Mouse (Mus musculus): Measurements from ENCODE around the gene Coa7.
A peak's percentile ranks its signal among the peaks of the same experiment; 100 is the strongest.

Gene Coa7

GRCm38 (mm10) chr4:108327730-108328484 lies at the start of gene Coa7:
Coa7 (plus strand) TSS chr4:108328140.
- no peaks in the 10 kb centered on the region for H3K27me3 ChIP-seq (ENCODE audit: control insufficient read depth, insufficient read depth, low read length, poor library complexity, severe bottlenecking)
- peak; percentile 98 for DNase-seq (ENCODE audit: low read depth, low spot score)

GRCm38 (mm10) chr4:108300266-108300665 lies 27.7 kb upstream of the Coa7 start:
- no peaks in the 10 kb centered on the region for H3K27me3 ChIP-seq (ENCODE audit: control insufficient read depth, insufficient read depth, low read length, poor library complexity, severe bottlenecking)
- H3K36me3 ChIP-seq (ENCODE audit: control insufficient read depth, insufficient read depth, low read length, poor library complexity, severe bottlenecking), result no peaks in the 10 kb centered on the region
- no peak for DNase-seq (ENCODE audit: low read depth, low spot score)

More at GRCm38 (mm10) chr4:108327730-108328484, at the start of gene Coa7:
- H3K36me3 ChIP-seq (ENCODE audit: control insufficient read depth, insufficient read depth, low read length, poor library complexity, severe bottlenecking), result peaks cover 2% of the 10 kb centered on the region; the same call in 1 of the 2 replicates

- peak; percentile 97 for DNase-seq (ENCODE audit: low read depth, low spot score)
- no peaks in the 10 kb centered on the region for H3K36me3 ChIP-seq (ENCODE audit: control insufficient read depth, insufficient read depth, low read length, poor library complexity, severe bottlenecking)
- H3K27me3 ChIP-seq (ENCODE audit: control insufficient read depth, insufficient read depth, low read length, poor library complexity, severe bottlenecking), result no peaks in the 10 kb centered on the region
These were observed 27.1 kb upstream of the Coa7 start, which contains the start of gene Zyg11b for GRCm38 (mm10) chr4:108300670-108301373. Zyg11b (minus strand) TSS chr4:108301096.

- Histone ChIP-seq H3K27me3 (ENCODE audit: control insufficient read depth, insufficient read depth, low read length, poor library complexity, severe bottlenecking) (no peaks in the 10 kb centered on the region), H3K36me3 (ENCODE audit: control insufficient read depth, insufficient read depth, low read length, poor library complexity, severe bottlenecking) (no peaks in the 10 kb centered on the region)
- DNase-seq (ENCODE audit: low read depth, low spot score), result no peak
These were observed 25.5 kb upstream of the Coa7 start for GRCm38 (mm10) chr4:108302296-108302890.

GRCm38 (mm10) chr4:108310706-108311105 lies 17.2 kb upstream of the Coa7 start:
- Histone ChIP-seq H3K27me3 (ENCODE audit: control insufficient read depth, insufficient read depth, low read length, poor library complexity, severe bottlenecking) (no peaks in the 10 kb centered on the region), H3K36me3 (ENCODE audit: control insufficient read depth, insufficient read depth, low read length, poor library complexity, severe bottlenecking) (no peaks in the 10 kb centered on the region)
- DNase-seq (ENCODE audit: low read depth, low spot score), result peak; percentile 93

GRCm38 (mm10) chr4:108314041-108314440 lies 13.9 kb upstream of the Coa7 start:
- H3K36me3 ChIP-seq (ENCODE audit: control insufficient read depth, insufficient read depth, low read length, poor library complexity, severe bottlenecking), result no peaks in the 10 kb centered on the region
- DNase-seq (ENCODE audit: low read depth, low spot score), result peak; percentile 67

GRCm38 (mm10) chr4:108317656-108318605 lies 10.0 kb upstream of the Coa7 start:
- H3K27me3 ChIP-seq (ENCODE audit: control insufficient read depth, insufficient read depth, low read length, poor library complexity, severe bottlenecking), result no peaks in the 10 kb centered on the region
- H3K36me3 ChIP-seq (ENCODE audit: control insufficient read depth, insufficient read depth, low read length, poor library complexity, severe bottlenecking), result no peaks in the 10 kb centered on the region
- no peak for DNase-seq (ENCODE audit: low read depth, low spot score)

More at GRCm38 (mm10) chr4:108314041-108314440, 13.9 kb upstream of the Coa7 start:
- no peaks in the 10 kb centered on the region for H3K27me3 ChIP-seq (ENCODE audit: control insufficient read depth, insufficient read depth, low read length, poor library complexity, severe bottlenecking)

- no peaks in the 10 kb centered on the region for H3K36me3 ChIP-seq (ENCODE audit: control insufficient read depth, insufficient read depth, low read length, poor library complexity, severe bottlenecking)
- DNase-seq (ENCODE audit: low read depth, low spot score), result peak; percentile 84
- H3K27me3 ChIP-seq (ENCODE audit: control insufficient read depth, insufficient read depth, low read length, poor library complexity, severe bottlenecking), result no peaks in the 10 kb centered on the region
These were observed 9.0 kb upstream of the Coa7 start for GRCm38 (mm10) chr4:108318649-108319615.

GRCm38 (mm10) chr4:108319747-108320146 lies 8.2 kb upstream of the Coa7 start:
- Histone ChIP-seq H3K36me3 (ENCODE audit: control insufficient read depth, insufficient read depth, low read length, poor library complexity, severe bottlenecking) (no peaks in the 10 kb centered on the region), H3K27me3 (ENCODE audit: control insufficient read depth, insufficient read depth, low read length, poor library complexity, severe bottlenecking) (no peaks in the 10 kb centered on the region)
- DNase-seq (ENCODE audit: low read depth, low spot score), result peak; percentile 64

- no peaks in the 10 kb centered on the region for H3K27me3 ChIP-seq (ENCODE audit: control insufficient read depth, insufficient read depth, low read length, poor library complexity, severe bottlenecking)
- DNase-seq (ENCODE audit: low read depth, low spot score), result peak; percentile 86
- no peaks in the 10 kb centered on the region for H3K36me3 ChIP-seq (ENCODE audit: control insufficient read depth, insufficient read depth, low read length, poor library complexity, severe bottlenecking)
These were observed 7.1 kb upstream of the Coa7 start for GRCm38 (mm10) chr4:108320627-108321380.

- peak; percentile 55 for DNase-seq (ENCODE audit: low read depth, low spot score)
- Histone ChIP-seq H3K36me3 (ENCODE audit: control insufficient read depth, insufficient read depth, low read length, poor library complexity, severe bottlenecking) (no peaks in the 10 kb centered on the region), H3K27me3 (ENCODE audit: control insufficient read depth, insufficient read depth, low read length, poor library complexity, severe bottlenecking) (no peaks in the 10 kb centered on the region)
These were observed 4.4 kb upstream of the Coa7 start for GRCm38 (mm10) chr4:108323588-108323987.

- DNase-seq (ENCODE audit: low read depth, low spot score), result peak; percentile 73
- Histone ChIP-seq H3K36me3 (ENCODE audit: control insufficient read depth, insufficient read depth, low read length, poor library complexity, severe bottlenecking) (no peaks in the 10 kb centered on the region), H3K27me3 (ENCODE audit: control insufficient read depth, insufficient read depth, low read length, poor library complexity, severe bottlenecking) (no peaks in the 10 kb centered on the region)
These were observed 815 bp upstream of the Coa7 start for GRCm38 (mm10) chr4:108327071-108327579.

Measured in splenic B cell, adult 2 months (primary cell).